ENCODE assay signal across 8 mouse cellular contexts in genomic region chr12:109453065-109453997, GRCm38 (mm10). TPM values are rescaled to one million over a fixed set of nuclear protein-coding genes. Genes with fewer than 3 reads are reported as not detected.
DNase-seq lines count a peak whose midpoint lies in the region; ATAC-seq lines count a peak whose summit lies in the region.

No protein-coding gene starts in this region.

- no peaks in the 10 kb centered on the region for H3K9me3 ChIP-seq in intestine, embryonic 16.5 days (ENCODE audit: control insufficient read depth, low read length)

- H3K36me3 ChIP-seq in intestine, embryonic 16.5 days (ENCODE audit: control insufficient read depth, insufficient read depth, low read length): no peaks in the 10 kb centered on the region

- peak overlapping the region; percentile 56 for H3K4me3 ChIP-seq in intestine, embryonic 16.5 days (ENCODE audit: low read length)

- H3K4me1 ChIP-seq in intestine, embryonic 16.5 days (ENCODE audit: control insufficient read depth, insufficient read depth, low read length): peaks cover 34% of the 10 kb centered on the region

- peak overlapping the region; percentile 73 for H3K9ac ChIP-seq in intestine, embryonic 16.5 days (ENCODE audit: low read depth, low read length)

- peak overlapping the region; percentile 96 for H3K4me2 ChIP-seq in intestine, embryonic 16.5 days (ENCODE audit: low read depth, low read length)

- peak; percentile 79 for DNase-seq in embryo, embryonic 10 days (ENCODE audit: low spot score)
- DNase-seq in embryo, embryonic 9.5 days (ENCODE audit: extremely low spot score): no peak
- DNase-seq in retina, postnatal 1 day: peak; percentile 61
- no peak for DNase-seq in retina, embryonic 14.5 days (ENCODE audit: low spot score)
- DNase-seq in neural tube, embryonic 10.5 days (ENCODE audit: extremely low spot score, low spot score): peak; percentile 76
- DNase-seq in thymus, postnatal 10 days (ENCODE audit: low spot score in 2 of 2): no peak

- ATAC-seq in intestine, embryonic 16.5 days: peak; percentile 66
- no peak for ATAC-seq in inflammation-experienced regulatory T-cells, adult 6 months

- peaks cover 25% of the 10 kb centered on the region; the same call in 1 of the 2 replicates for H3K27me3 ChIP-seq in intestine, embryonic 16.5 days (replicated peaks; ENCODE audit: control insufficient read depth, insufficient read depth, low read length)

- WGBS in intestine, embryonic 16.5 days: 3% methylated on average over 73 of the region's 96 CpGs

- peak overlapping the region; percentile 45; the same call in 1 of the 2 replicates for H3K27ac ChIP-seq in intestine, embryonic 16.5 days (ENCODE audit: low read length)

RNA-seq across cellular contexts. Expression of gene Dlk1, which starts 0.7 kb away (rescaled TPM):
- 325 and 385 TPM in 2 replicates for polyA plus RNA-seq in intestine, embryonic 16.5 days (2015; fragmentation: Nextera tagmentation; extraction: Ambion mirVana)
- not detected for polyA plus RNA-seq in inflammation-experienced regulatory T-cells, adult 6 months (2017; shearing (Covaris generic))

Comparison
In these comparisons a context has a peak if more than half of its experiments do, and no peak if none do; other contexts are left out.
1. DNase-seq: peak in embryo, embryonic 10 days (single experiment), retina, postnatal 1 day (single experiment) and neural tube, embryonic 10.5 days (single experiment); none in embryo, embryonic 9.5 days (single experiment), retina, embryonic 14.5 days (single experiment) and thymus, postnatal 10 days (0 of 2).
2. RNA of gene Dlk1, which starts 0.7 kb away (polyA plus RNA-seq): 325 to 385 TPM in intestine, embryonic 16.5 days; not detected in inflammation-experienced regulatory T-cells, adult 6 months; every median in the first group is over 100 times any median in the second.